Mouse (Mus musculus): Measurements from ENCODE around the gene Ect2. TPM values are rescaled to one million over a fixed set of nuclear protein-coding genes. Genes with fewer than 3 reads are reported as not detected.

The Ect2 gene
- polyA plus RNA-seq, 1 experiment: 0.71 TPM

- H3K4me3 ChIP-seq (ENCODE audit: insufficient read depth, low read length): no peak overlapping the region
- H3K27ac ChIP-seq (ENCODE audit: insufficient read depth, low read length): no peak overlapping the region
- H3K4me1 ChIP-seq (ENCODE audit: control insufficient read depth, insufficient read depth, low read length): no peaks in the 10 kb centered on the region
- TF ChIP-seq CTCF (IDR thresholded peaks at IDR 0.05; ENCODE audit: extremely low read depth, insufficient read depth, low read length): no peak
- no peak for TF ChIP-seq POLR2A (IDR thresholded peaks at IDR 0.05; ENCODE audit: extremely low read depth, insufficient read depth, low read length)
Observed at GRCm38 (mm10) chr3:27081229-27082060, 72.2 kb downstream of the Ect2 start.

GRCm38 (mm10) chr3:27080061-27080770 lies 73.5 kb downstream of the Ect2 start:
- Histone ChIP-seq H3K4me3 (ENCODE audit: insufficient read depth, low read length) (no peak overlapping the region), H3K4me1 (ENCODE audit: control insufficient read depth, insufficient read depth, low read length) (no peaks in the 10 kb centered on the region), H3K27ac (ENCODE audit: insufficient read depth, low read length) (no peak overlapping the region)
- TF ChIP-seq POLR2A (IDR thresholded peaks at IDR 0.05; ENCODE audit: extremely low read depth, insufficient read depth, low read length) (no peak), CTCF (IDR thresholded peaks at IDR 0.05; ENCODE audit: extremely low read depth, insufficient read depth, low read length) (no peak)

DNA sequence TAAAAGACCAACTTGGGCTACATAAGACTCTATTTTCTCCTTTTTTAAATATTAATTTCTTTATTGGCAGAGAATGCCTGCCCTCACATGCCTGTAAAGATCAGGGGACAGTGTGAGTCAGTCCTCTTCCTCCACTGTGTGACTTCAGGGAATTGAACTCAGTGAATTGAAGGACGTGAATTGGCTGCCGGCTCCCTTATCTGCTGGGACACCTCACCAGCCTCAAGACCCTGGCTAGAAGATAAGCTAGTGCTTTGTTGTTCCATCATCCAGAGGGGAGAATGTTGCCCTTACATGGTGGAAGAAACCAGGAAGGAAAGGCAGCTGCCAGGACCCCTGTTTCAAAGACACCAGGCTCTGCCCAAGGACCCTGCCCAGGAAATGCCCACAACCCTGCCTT lies 79.8 kb downstream of the Ect2 start:
- Histone ChIP-seq H3K4me1 (ENCODE audit: control insufficient read depth, insufficient read depth, low read length) (no peaks in the 10 kb centered on the region), H3K4me3 (ENCODE audit: insufficient read depth, low read length) (no peak overlapping the region), H3K27ac (ENCODE audit: insufficient read depth, low read length) (no peak overlapping the region)
- TF ChIP-seq POLR2A (IDR thresholded peaks at IDR 0.05; ENCODE audit: extremely low read depth, insufficient read depth, low read length) (no peak), CTCF (IDR thresholded peaks at IDR 0.05; ENCODE audit: extremely low read depth, insufficient read depth, low read length) (no peak)

GRCm38 (mm10) chr3:27071706-27072105 lies 82.0 kb downstream of the Ect2 start:
- H3K27ac ChIP-seq (ENCODE audit: insufficient read depth, low read length): no peak overlapping the region
- no peak overlapping the region for H3K4me3 ChIP-seq (ENCODE audit: insufficient read depth, low read length)
- no peak for TF ChIP-seq POLR2A (IDR thresholded peaks at IDR 0.05; ENCODE audit: extremely low read depth, insufficient read depth, low read length)
- no peak for TF ChIP-seq CTCF (IDR thresholded peaks at IDR 0.05; ENCODE audit: extremely low read depth, insufficient read depth, low read length)
- H3K4me1 ChIP-seq (ENCODE audit: control insufficient read depth, insufficient read depth, low read length): no peaks in the 10 kb centered on the region

- no peak overlapping the region for H3K27ac ChIP-seq (ENCODE audit: insufficient read depth, low read length)
- TF ChIP-seq POLR2A (IDR thresholded peaks at IDR 0.05; ENCODE audit: extremely low read depth, insufficient read depth, low read length) (no peak), CTCF (IDR thresholded peaks at IDR 0.05; ENCODE audit: extremely low read depth, insufficient read depth, low read length) (no peak)
Observed at GRCm38 (mm10) chr3:27070340-27070739, 83.3 kb downstream of the Ect2 start.

GRCm38 (mm10) chr3:27067206-27067605 lies 86.5 kb downstream of the Ect2 start:
- H3K4me3 ChIP-seq (ENCODE audit: insufficient read depth, low read length): no peak overlapping the region
- TF ChIP-seq CTCF (IDR thresholded peaks at IDR 0.05; ENCODE audit: extremely low read depth, insufficient read depth, low read length): no peak
- no peak for TF ChIP-seq POLR2A (IDR thresholded peaks at IDR 0.05; ENCODE audit: extremely low read depth, insufficient read depth, low read length)
- no peak overlapping the region for H3K27ac ChIP-seq (ENCODE audit: insufficient read depth, low read length)
- no peaks in the 10 kb centered on the region for H3K4me1 ChIP-seq (ENCODE audit: control insufficient read depth, insufficient read depth, low read length)

More at GRCm38 (mm10) chr3:27070340-27070739, 83.3 kb downstream of the Ect2 start:
- no peaks in the 10 kb centered on the region for H3K4me1 ChIP-seq (ENCODE audit: control insufficient read depth, insufficient read depth, low read length)
- no peak overlapping the region for H3K4me3 ChIP-seq (ENCODE audit: insufficient read depth, low read length)

DNA sequence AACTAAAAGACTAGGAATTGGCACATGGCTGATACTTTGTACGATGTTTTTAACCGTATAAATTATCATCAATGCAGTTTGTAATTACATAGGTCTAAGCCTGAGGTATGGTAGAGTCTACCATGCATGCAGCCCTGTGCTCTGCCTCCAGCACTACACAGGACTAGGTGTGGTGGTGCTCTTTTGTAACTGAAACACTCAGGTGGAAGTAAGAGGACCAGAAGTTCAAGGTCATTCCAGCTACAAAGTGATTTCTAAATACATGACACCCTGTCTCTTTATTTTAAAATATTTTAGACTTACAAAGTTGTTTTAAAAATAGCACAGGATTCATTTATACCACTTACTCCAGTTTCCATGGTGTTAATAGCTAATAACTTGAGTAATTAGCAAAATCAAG lies 88.8 kb downstream of the Ect2 start:
- TF ChIP-seq CTCF (IDR thresholded peaks at IDR 0.05; ENCODE audit: extremely low read depth, insufficient read depth, low read length): no peak
- TF ChIP-seq POLR2A (IDR thresholded peaks at IDR 0.05; ENCODE audit: extremely low read depth, insufficient read depth, low read length): no peak
- Histone ChIP-seq H3K27ac (ENCODE audit: insufficient read depth, low read length) (no peak overlapping the region), H3K4me1 (ENCODE audit: control insufficient read depth, insufficient read depth, low read length) (no peaks in the 10 kb centered on the region), H3K4me3 (ENCODE audit: insufficient read depth, low read length) (no peak overlapping the region)

DNA sequence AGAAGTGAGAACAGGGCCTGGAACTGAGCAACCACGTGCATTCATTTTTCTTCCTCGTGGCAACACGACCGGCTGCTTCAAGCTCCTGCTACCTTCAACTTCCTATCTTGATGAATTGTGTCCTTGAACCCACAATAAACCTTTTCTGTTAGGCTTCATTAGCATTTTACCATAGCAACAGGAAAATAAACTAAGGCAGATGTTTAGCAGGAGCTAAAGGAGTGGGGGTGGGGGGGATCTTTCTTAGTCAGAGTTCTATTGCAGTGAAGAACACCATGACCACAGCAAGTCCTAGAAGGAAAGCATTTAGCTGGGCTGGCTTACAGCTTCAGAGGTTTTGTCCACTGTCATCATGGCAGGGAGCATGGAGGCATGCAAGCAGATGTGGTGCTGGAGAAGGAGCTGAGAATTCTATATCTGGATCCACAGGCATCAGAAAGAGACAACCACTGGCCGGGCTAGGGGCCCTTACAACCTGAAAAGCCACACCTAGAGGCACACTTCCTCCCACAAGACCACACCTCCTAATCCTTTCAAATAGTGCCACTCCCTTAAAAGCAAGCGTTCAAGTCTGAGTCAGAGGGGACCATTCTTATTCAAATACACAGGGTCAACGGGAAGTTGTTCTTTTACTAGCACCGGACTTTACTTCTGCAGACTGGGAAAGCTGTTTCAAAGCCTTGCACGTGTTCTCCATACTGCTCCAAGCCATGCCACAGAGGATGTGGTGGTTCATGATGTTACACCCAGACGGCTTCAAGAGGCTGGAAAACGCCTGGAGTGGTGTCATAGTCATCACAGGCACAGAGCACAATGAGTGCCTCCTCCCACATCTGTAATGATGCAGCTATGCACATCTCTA lies 90.0 kb downstream of the Ect2 start:
- H3K4me3 ChIP-seq (ENCODE audit: insufficient read depth, low read length): no peak overlapping the region
- H3K27ac ChIP-seq (ENCODE audit: insufficient read depth, low read length): no peak overlapping the region
- H3K4me1 ChIP-seq (ENCODE audit: control insufficient read depth, insufficient read depth, low read length): no peaks in the 10 kb centered on the region
- TF ChIP-seq POLR2A (IDR thresholded peaks at IDR 0.05; ENCODE audit: extremely low read depth, insufficient read depth, low read length) (no peak), CTCF (IDR thresholded peaks at IDR 0.05; ENCODE audit: extremely low read depth, insufficient read depth, low read length) (no peak)

DNA sequence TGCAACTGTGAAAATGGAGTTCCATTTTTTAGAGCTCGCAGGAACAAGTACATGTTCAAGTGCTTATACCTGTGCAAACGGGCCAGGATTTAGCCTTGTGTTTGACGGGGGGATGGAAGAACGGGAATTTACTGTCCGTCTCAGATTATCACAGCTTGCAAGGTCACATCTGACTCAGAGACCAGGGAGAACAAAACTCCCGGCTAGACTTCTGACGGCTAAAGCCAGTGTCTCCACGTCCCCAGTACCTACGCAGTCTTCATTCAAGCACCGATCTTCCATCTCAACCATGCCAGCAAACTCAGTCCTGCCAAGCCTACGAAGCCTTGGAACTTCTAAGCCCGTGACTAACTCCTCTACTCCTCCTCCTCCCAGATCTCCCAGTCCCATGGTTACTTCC lies 93.2 kb downstream of the Ect2 start:
- Histone ChIP-seq H3K27ac (ENCODE audit: insufficient read depth, low read length) (no peak overlapping the region), H3K4me3 (ENCODE audit: insufficient read depth, low read length) (no peak overlapping the region), H3K4me1 (ENCODE audit: control insufficient read depth, insufficient read depth, low read length) (no peaks in the 10 kb centered on the region)
- TF ChIP-seq CTCF (IDR thresholded peaks at IDR 0.05; ENCODE audit: extremely low read depth, insufficient read depth, low read length) (no peak), POLR2A (IDR thresholded peaks at IDR 0.05; ENCODE audit: extremely low read depth, insufficient read depth, low read length) (no peak)

All from cortical plate, adult 2 months (tissue).